Mouse (Mus musculus) C2C12 (cell line): ENCODE measurements around the gene Pfpl. TPM values are rescaled to one million over a fixed set of nuclear protein-coding genes. Genes with fewer than 3 reads are reported as not detected.

ENCODE experiments used
- H3K27me3 ChIP-seq: one replicate; pipeline ENCODE4 v1.6.1; 2011; ENCODE audit not compliant: control insufficient read depth, insufficient read depth, insufficient read length
- H3K36me3 ChIP-seq: one replicate; pipeline ENCODE4 v1.6.1; 2011; ENCODE audit not compliant: control insufficient read depth, insufficient read depth
- H3K4me3 ChIP-seq: one replicate; pipeline ENCODE4 v1.5.1; 2011; ENCODE audit warnings: mild to moderate bottlenecking, control low read depth; ENCODE audit not compliant: poor library complexity, insufficient read depth, severe bottlenecking
- H3K79me2 ChIP-seq: one replicate; pipeline ENCODE4 v1.6.1; 2011; ENCODE audit not compliant: control insufficient read depth, insufficient read depth
- H3K79me3 ChIP-seq: one replicate; pipeline ENCODE4 v1.6.1; 2011; ENCODE audit warnings: low read depth, control low read depth
- H3ac ChIP-seq: one replicate; pipeline ENCODE3; 2011; ENCODE audit warnings: low read depth; ENCODE audit not compliant: control insufficient read depth, insufficient read length
- CEBPB ChIP-seq: IDR thresholded peaks from one replicate; pipeline ENCODE4 v1.6.1; 2011; ENCODE audit warnings: low read depth, mild to moderate bottlenecking, control low read depth, moderate library complexity
- CTCF ChIP-seq: IDR thresholded peaks from one replicate; pipeline ENCODE4 v1.5.1; 2011; ENCODE audit not compliant: control insufficient read depth, insufficient read depth, insufficient read length
- FOSL1 ChIP-seq: IDR thresholded peaks from one replicate; pipeline ENCODE4 v1.8.0; 2011; ENCODE audit warnings: mild to moderate bottlenecking, low read length; ENCODE audit not compliant: poor library complexity, insufficient read depth, severe bottlenecking
- MAX ChIP-seq: IDR thresholded peaks from one replicate; pipeline ENCODE4 v1.6.1; 2011; ENCODE audit warnings: mild to moderate bottlenecking, control low read depth
- MYOD1 ChIP-seq: IDR thresholded peaks from one replicate; pipeline ENCODE4 v1.6.1; 2011; ENCODE audit warnings: low read depth; ENCODE audit not compliant: control insufficient read depth, insufficient read length
- MYOG ChIP-seq: IDR thresholded peaks from one replicate; pipeline ENCODE4 v1.6.1; 2011; ENCODE audit not compliant: control insufficient read depth, insufficient read length; ENCODE audit errors: extremely low read depth
- USF1 ChIP-seq: IDR thresholded peaks from one replicate; pipeline ENCODE4 v1.6.1; 2011; ENCODE audit warnings: low read depth, mild to moderate bottlenecking, control low read depth, moderate library complexity
- polyA plus RNA-seq: library from polyadenylated mRNA; unstranded; fragments of >200 nt; fragmentation: generic; extraction: Trizol; gene quantifications from one replicate; pipeline ENCODE4 v1.2.1, GENCODE M21; 2012; ENCODE audit warnings: missing spikeins

Gene Pfpl
- polyA plus RNA-seq, 1 experiment = not detected

DNA sequence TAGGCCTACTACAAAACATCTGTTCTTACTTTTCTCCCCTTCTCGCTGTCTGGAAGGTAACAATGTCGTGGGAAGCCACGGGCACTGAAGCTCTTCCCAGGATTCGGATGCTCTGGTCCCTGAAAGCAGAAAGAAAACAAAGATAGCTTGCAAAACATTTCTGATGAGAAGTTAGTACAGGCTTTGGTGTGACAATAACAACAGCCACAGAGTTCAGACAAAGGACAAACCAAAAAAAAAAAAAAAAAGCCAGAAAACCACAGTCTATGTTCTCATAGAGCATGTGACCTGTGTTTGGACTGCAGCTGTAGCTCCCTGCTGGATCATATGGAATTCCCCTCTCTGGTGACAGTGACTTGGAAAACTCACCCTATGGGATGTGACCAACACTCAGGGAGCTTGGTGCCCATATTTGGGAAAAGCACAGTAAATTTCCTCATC is 45.5 kb downstream of the Pfpl start:
- no peaks in the 10 kb centered on the region for H3K79me3 ChIP-seq
- no peak overlapping the region for H3ac ChIP-seq
- no peaks in the 10 kb centered on the region for H3K27me3 ChIP-seq
- no peak overlapping the region for H3K4me3 ChIP-seq
- H3K79me2 ChIP-seq = no peaks in the 10 kb centered on the region
- TF ChIP-seq MYOD1 = peak; percentile 20
- TF ChIP-seq USF1 = peak; percentile 88
- TF ChIP-seq FOSL1 = no peak
- TF ChIP-seq MAX = no peak
- H3K36me3 ChIP-seq = no peaks in the 10 kb centered on the region

DNA sequence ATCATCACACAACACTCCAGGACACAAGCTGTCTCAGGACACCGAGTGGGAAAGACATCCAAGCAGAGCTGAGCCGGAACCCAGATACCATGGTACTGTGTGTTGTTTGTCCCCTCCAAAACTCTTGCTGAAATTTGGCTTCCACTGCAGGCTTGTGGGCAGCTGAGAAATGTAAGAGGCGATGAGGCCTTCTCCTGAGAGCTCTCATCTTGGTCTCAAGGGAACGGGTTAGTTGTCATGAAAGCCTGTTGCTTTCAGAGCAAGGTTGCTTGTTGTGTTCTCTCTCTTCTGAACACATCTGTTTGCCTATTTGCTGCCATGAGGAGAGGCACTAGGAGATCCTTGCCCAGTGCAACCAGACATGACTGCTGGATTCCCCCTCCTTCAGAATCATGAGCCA is 46.2 kb downstream of the Pfpl start:
- H3K36me3 ChIP-seq = no peaks in the 10 kb centered on the region
- H3K27me3 ChIP-seq = no peaks in the 10 kb centered on the region
- H3K79me2 ChIP-seq = no peaks in the 10 kb centered on the region
- H3ac ChIP-seq = no peak overlapping the region
- H3K4me3 ChIP-seq = no peak overlapping the region
- TF ChIP-seq CTCF (no peak), MYOD1 (no peak), MAX (no peak), MYOG (no peak), CEBPB (no peak), USF1 (no peak), FOSL1 (no peak)
- no peaks in the 10 kb centered on the region for H3K79me3 ChIP-seq

DNA sequence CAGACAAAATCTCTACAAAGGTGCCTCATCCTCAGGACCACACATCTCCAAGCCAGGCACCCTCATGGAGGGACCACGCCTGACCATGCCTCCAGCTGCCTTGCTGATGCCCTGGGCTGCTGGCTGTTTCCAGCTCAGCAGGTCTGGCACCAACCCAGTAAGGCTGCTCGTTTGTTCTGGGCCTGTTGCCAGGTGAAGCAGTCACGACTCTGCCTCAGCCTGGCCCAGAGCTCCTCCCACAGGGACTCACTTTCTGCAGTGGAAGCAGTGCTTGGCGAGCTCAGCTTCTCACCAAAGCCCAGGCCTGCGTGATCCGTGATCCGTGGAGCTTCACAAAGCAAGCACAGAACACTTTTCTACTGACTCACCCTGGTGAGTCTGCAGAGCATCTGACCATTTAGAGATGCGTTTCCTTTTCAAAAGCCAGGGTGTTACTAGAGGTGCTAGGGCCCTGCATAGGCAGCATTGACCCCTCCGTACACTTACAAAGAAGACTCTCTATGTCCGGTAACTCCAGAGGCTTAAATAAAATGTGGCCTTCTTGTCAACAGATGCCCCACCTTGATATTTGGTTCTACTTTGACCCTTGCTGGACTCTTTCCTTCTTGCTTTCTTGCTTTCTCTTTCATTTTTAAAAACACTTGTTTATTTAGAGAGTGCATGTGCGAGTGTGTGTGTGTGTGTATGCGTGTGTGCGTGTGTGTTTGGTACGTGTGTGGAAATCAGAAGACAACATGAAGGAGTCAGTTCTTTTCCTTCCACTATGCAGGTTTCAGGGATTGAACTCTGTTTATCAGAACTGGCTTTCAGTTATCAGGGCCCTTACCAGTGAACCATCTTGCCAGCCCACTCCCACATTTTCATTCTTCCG is 47.9 kb downstream of the Pfpl start:
- Histone ChIP-seq H3K79me3 (no peaks in the 10 kb centered on the region), H3K27me3 (no peaks in the 10 kb centered on the region), H3ac (no peak overlapping the region), H3K36me3 (no peaks in the 10 kb centered on the region), H3K79me2 (no peaks in the 10 kb centered on the region), H3K4me3 (no peak overlapping the region)
- TF ChIP-seq MAX (peak; percentile 20), FOSL1 (no peak)

DNA sequence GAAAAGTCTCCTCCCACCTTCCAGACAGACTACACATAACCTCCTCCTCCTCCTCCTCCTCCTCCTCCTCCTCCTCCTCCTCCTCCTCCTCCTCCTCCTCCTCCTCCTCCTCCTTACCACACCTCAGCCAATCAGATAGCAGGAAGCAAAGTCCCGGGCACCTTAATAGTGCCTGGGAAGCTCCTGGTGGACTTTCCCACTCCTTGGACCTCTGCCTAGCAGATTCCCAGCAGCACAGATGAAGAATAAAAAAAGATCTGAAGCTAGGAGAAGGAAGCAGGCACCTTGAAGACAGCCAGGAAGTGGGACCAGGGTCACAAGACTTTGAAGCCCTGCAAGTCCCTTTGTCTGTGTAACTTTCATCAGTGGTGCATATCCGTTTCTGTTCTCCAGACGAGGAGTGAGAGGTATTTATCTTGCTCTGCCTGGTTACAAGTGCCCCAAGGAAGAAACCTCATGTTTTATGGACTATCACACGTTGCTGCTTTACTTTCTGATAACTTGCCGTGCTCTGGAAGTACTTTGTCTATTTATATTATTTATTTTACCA is 49.1 kb downstream of the Pfpl start:
- H3K4me3 ChIP-seq = no peak overlapping the region
- no peak overlapping the region for H3ac ChIP-seq
- no peaks in the 10 kb centered on the region for H3K27me3 ChIP-seq
- no peaks in the 10 kb centered on the region for H3K79me2 ChIP-seq
- H3K36me3 ChIP-seq = no peaks in the 10 kb centered on the region
- no peaks in the 10 kb centered on the region for H3K79me3 ChIP-seq
- TF ChIP-seq USF1 = no peak
- no peak for TF ChIP-seq MYOD1
- TF ChIP-seq CEBPB = no peak
- TF ChIP-seq CTCF = no peak
- no peak for TF ChIP-seq FOSL1
- no peak for TF ChIP-seq MYOG
- no peak for TF ChIP-seq MAX

DNA sequence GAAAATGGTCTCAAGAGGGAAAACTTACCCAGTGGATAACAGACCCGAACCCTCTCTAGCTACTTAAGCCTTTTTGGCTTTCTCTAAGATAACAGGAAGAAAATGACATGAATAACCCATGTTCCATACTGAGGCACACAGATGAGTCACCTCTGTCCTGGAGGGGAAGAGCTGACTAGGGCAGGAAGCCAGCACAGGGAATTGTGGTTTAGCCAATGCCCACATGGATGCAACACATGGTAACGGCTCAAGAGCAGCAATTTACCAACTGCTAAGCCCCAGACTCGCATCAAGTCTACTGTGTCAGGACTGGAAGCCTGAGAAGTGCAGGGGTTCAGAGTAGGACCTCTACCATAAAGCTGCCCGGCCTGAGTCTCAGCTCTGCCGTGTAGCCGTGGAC is 50.7 kb downstream of the Pfpl start:
- TF ChIP-seq USF1 (no peak), FOSL1 (no peak), CEBPB (no peak), MYOG (no peak), MAX (no peak), CTCF (no peak), MYOD1 (no peak)
- Histone ChIP-seq H3ac (no peak overlapping the region), H3K79me3 (no peaks in the 10 kb centered on the region), H3K36me3 (no peaks in the 10 kb centered on the region), H3K79me2 (no peaks in the 10 kb centered on the region), H3K4me3 (no peak overlapping the region), H3K27me3 (no peaks in the 10 kb centered on the region)

Other genes with a start within 250 kb of the Pfpl start
- not detected for gene Olfr1431, start 227.3 kb upstream of the Pfpl start, polyA plus RNA-seq
- not detected for gene Olfr1432, start 195.3 kb upstream of the Pfpl start, polyA plus RNA-seq
- gene Olfr262, start 186.2 kb upstream of the Pfpl start, polyA plus RNA-seq = not detected
- not detected for gene Olfr235, start 166.9 kb upstream of the Pfpl start, polyA plus RNA-seq
- gene Olfr1434, start 148.1 kb upstream of the Pfpl start, polyA plus RNA-seq = not detected
- not detected for gene Olfr1436, start 128.8 kb upstream of the Pfpl start, polyA plus RNA-seq
- not detected for gene Olfr1437, start 102.8 kb upstream of the Pfpl start, polyA plus RNA-seq
- gene Olfr1438-ps1, start 92.0 kb upstream of the Pfpl start, polyA plus RNA-seq = not detected
- gene Olfr1440, start 40.6 kb upstream of the Pfpl start, polyA plus RNA-seq = not detected
- gene Olfr1441, start 10.5 kb upstream of the Pfpl start, polyA plus RNA-seq = not detected
- 0.01 TPM for gene Mpeg1, start 32.9 kb downstream of the Pfpl start, polyA plus RNA-seq
- gene Dtx4, start 73.5 kb downstream of the Pfpl start, polyA plus RNA-seq = 5.0 TPM
- 17.4 TPM for gene Fam111a, start 117.8 kb downstream of the Pfpl start, polyA plus RNA-seq
- not detected for gene Gm4952, start 172.1 kb downstream of the Pfpl start, polyA plus RNA-seq
- gene Glyat, start 205.4 kb downstream of the Pfpl start, polyA plus RNA-seq = 0.08 TPM
- gene Olfr1442, start 242.5 kb downstream of the Pfpl start, polyA plus RNA-seq = not detected